Mouse (Mus musculus): Measurements from ENCODE around the gene Gm20835.
"Not testable (repeated sequence)": the region's sequence is repeated elsewhere in the genome, so short reads cannot be mapped to it uniquely, and the experiment has no call there.

The Gm20835 gene

GRCm38 (mm10) chrY:36735190-36735589, at the start of gene Gm20835:
Gm20835 (minus strand) TSS chrY:36735290.
- not testable (repeated sequence) for DNase-seq

Measured in kidney, postnatal 25 days (tissue).